ENCODE assay signal across 23 mouse cellular contexts in genomic region chr8:69853869-69854268, GRCm38 (mm10). TPM values are rescaled to one million over a fixed set of nuclear protein-coding genes. Genes with fewer than 3 reads are reported as not detected.
A peak's percentile ranks its signal among the peaks of the same experiment; 100 is the strongest.
DNase-seq lines count a peak whose midpoint lies in the region; ATAC-seq and TF ChIP-seq lines count a peak whose summit lies in the region.
"Had no signal": no experiment of that assay in that cellular context is flagged by ENCODE, and none has a peak within 500 bp of the region (broad histone marks: within the 10 kb centered on the region; RNA-seq: fewer than 3 reads in every experiment).

No protein-coding gene starts in this region.

- DNase-seq in thymus, postnatal 14 days = peak; percentile 20
- DNase-seq in thymus, postnatal 25 days = no peak
- DNase-seq in CH12.LX (ENCODE audit: extremely low read depth) (no peak), ES-CJ7 (ENCODE audit: low read depth, low spot score) (peak; percentile 61)
- DNase-seq in stomach, postnatal 0 days (ENCODE audit: low spot score) = no peak
- no peak for DNase-seq in forebrain, embryonic 14.5 days (ENCODE audit: low spot score)
- no peak for DNase-seq in Muller cell, postnatal 12 days (ENCODE audit: inconsistent ontology term)
- DNase-seq: adrenal gland, postnatal 10 days; cerebellum, adult 11 months; cerebellum, adult 8-10 months; cerebellum, postnatal 14 days; embryo, embryonic 11 days; gastrocnemius, postnatal 36 days; heart, adult 11 months; heart, postnatal 36 days had no signal

- 89% methylated on average over 10 of the region's 10 CpGs for WGBS in stomach, postnatal 0 days
- 95% methylated on average over 10 of the region's 10 CpGs for WGBS in forebrain, embryonic 14.5 days

- H3K79me2 ChIP-seq in CH12.LX (replicated peaks; ENCODE audit: control insufficient read depth, extremely low read depth, insufficient read depth, poor library complexity, severe bottlenecking) = no peaks in the 10 kb centered on the region

- in situ Hi-C loops in CH12.LX (cut with MboI; ENCODE audit: low pct_ligation_motif_present, low pct_unique_long_range_greater_than_20kb, low sequenced_read_pairs) = no loop called here

- peak in 1 of 2 experiments; percentile 15; a peak in 2 of 4 replicates for TF ChIP-seq CTCF in CH12.LX (conservative IDR thresholded peaks at IDR 0.05 in 1 of 2, IDR thresholded peaks at IDR 0.05 in 1 of 2; ENCODE audit: low read depth in 2 of 2, low read length in 2 of 2)
- 0 out of 2 replicates have a peak, but pooled peaks have one; percentile 4 for TF ChIP-seq CTCF in stomach, postnatal 0 days (IDR thresholded peaks at IDR 0.05; ENCODE audit: low read depth)

- H3K36me3 ChIP-seq in CH12.LX (replicated peaks in 1 of 2; ENCODE audit: control insufficient read depth in 1 of 2, insufficient read depth in 1 of 2, low read length in 1 of 2) = no peaks in the 10 kb centered on the region
- no peaks in the 10 kb centered on the region for H3K36me3 ChIP-seq in stomach, postnatal 0 days (ENCODE audit: control insufficient read depth, insufficient read depth, low read length)
- 0 out of 2 replicates have a peak, but pooled peaks cover 4% of the 10 kb centered on the region for H3K36me3 ChIP-seq in forebrain, embryonic 14.5 days (ENCODE audit: control insufficient read depth, insufficient read depth, low read length)
- H3K36me3 ChIP-seq: embryonic facial prominence, embryonic 15.5 days; forebrain, embryonic 15.5 days; heart, embryonic 13.5 days had no signal

- no peak overlapping the region for H3K27ac ChIP-seq in CH12.LX (ENCODE audit: insufficient read depth, low read depth)
- no peak overlapping the region for H3K27ac ChIP-seq in stomach, postnatal 0 days (replicated peaks)
- H3K27ac ChIP-seq in forebrain, embryonic 14.5 days (ENCODE audit: low read depth, low read length) = no peak overlapping the region
- H3K27ac ChIP-seq: embryonic facial prominence, embryonic 15.5 days; forebrain, embryonic 10.5 days; forebrain, embryonic 15.5 days; heart, embryonic 13.5 days; hindbrain, embryonic 15.5 days had no signal

- no peak for ATAC-seq in stomach, postnatal 0 days (ENCODE audit: low FRiP score, low TSS enrichment)
- ATAC-seq in forebrain, embryonic 14.5 days = no peak
- ATAC-seq: forebrain, embryonic 15.5 days had no signal

- TF ChIP-seq RAD21 in CH12.LX (IDR thresholded peaks at IDR 0.05; ENCODE audit: low read depth, low read length) = peak; percentile 2

- no peak overlapping the region for H3K4me3 ChIP-seq in CH12.LX (replicated peaks in 1 of 3; ENCODE audit: low read depth in 2 of 3, low read length in 2 of 3, poor library complexity in 1 of 3)
- no peak overlapping the region for H3K4me3 ChIP-seq in stomach, postnatal 0 days (ENCODE audit: low read depth, low read length)
- no peak overlapping the region for H3K4me3 ChIP-seq in forebrain, embryonic 14.5 days (ENCODE audit: low read depth, low read length)
- H3K4me3 ChIP-seq: embryonic facial prominence, embryonic 15.5 days; erythroblast, embryonic 14.5 days; forebrain, embryonic 10.5 days; forebrain, embryonic 15.5 days; heart, embryonic 13.5 days; hindbrain, embryonic 15.5 days had no signal

- no peak overlapping the region for H3K4me2 ChIP-seq in CH12.LX (ENCODE audit: insufficient read depth, low read depth, poor library complexity, severe bottlenecking)
- H3K4me2 ChIP-seq in stomach, postnatal 0 days (replicated peaks; ENCODE audit: low read depth) = no peak overlapping the region
- no peak overlapping the region for H3K4me2 ChIP-seq in forebrain, embryonic 14.5 days (ENCODE audit: low read length)
- H3K4me2 ChIP-seq: embryonic facial prominence, embryonic 15.5 days; forebrain, embryonic 15.5 days; heart, embryonic 13.5 days; hindbrain, embryonic 15.5 days had no signal

- no peak for TF ChIP-seq EP300 in CH12.LX (IDR thresholded peaks at IDR 0.05; ENCODE audit: low read length)
- no peak for TF ChIP-seq EP300 in stomach, postnatal 0 days (optimal IDR thresholded peaks at IDR 0.05)

- dilution Hi-C loops in CH12.LX (cut with MboI; ENCODE audit: extremely low pct_ligation_motif_present, extremely low pct_unique_long_range_greater_than_20kb, low sequenced_read_pairs) = no loop called here

- TF ChIP-seq POLR2A in CH12.LX (IDR thresholded peaks at IDR 0.05; ENCODE audit: low read depth, low read length) = no peak

- H3K27me3 ChIP-seq in CH12.LX (replicated peaks) = no peaks in the 10 kb centered on the region
- no peaks in the 10 kb centered on the region for H3K27me3 ChIP-seq in stomach, postnatal 0 days (ENCODE audit: control insufficient read depth, insufficient read depth, low read length)
- H3K27me3 ChIP-seq in forebrain, embryonic 14.5 days (replicated peaks; ENCODE audit: control insufficient read depth, insufficient read depth, low read length) = no peaks in the 10 kb centered on the region
- H3K27me3 ChIP-seq: embryonic facial prominence, embryonic 15.5 days; forebrain, embryonic 15.5 days; heart, embryonic 13.5 days; hindbrain, embryonic 15.5 days had no signal

- peaks cover 0 to 9% of the 10 kb centered on the region in 2 experiments; a peak in 2 of 4 replicates for H3K4me1 ChIP-seq in CH12.LX (ENCODE audit: control insufficient read depth in 1 of 2, insufficient read depth in 2 of 2)
- no peaks in the 10 kb centered on the region for H3K4me1 ChIP-seq in stomach, postnatal 0 days (replicated peaks; ENCODE audit: control insufficient read depth, insufficient read depth)
- H3K4me1 ChIP-seq in forebrain, embryonic 14.5 days (ENCODE audit: control insufficient read depth, insufficient read depth, low read length) = no peaks in the 10 kb centered on the region
- H3K4me1 ChIP-seq: embryonic facial prominence, embryonic 15.5 days; forebrain, embryonic 10.5 days; forebrain, embryonic 15.5 days; hindbrain, embryonic 15.5 days had no signal

- no peaks in the 10 kb centered on the region for H3K9me3 ChIP-seq in CH12.LX (replicated peaks; ENCODE audit: low read length)
- H3K9me3 ChIP-seq in stomach, postnatal 0 days (ENCODE audit: control insufficient read depth, low read length) = no peaks in the 10 kb centered on the region
- no peaks in the 10 kb centered on the region for H3K9me3 ChIP-seq in forebrain, embryonic 14.5 days (replicated peaks; ENCODE audit: control insufficient read depth, low read length)
- H3K9me3 ChIP-seq: embryonic facial prominence, embryonic 15.5 days; forebrain, embryonic 10.5 days; forebrain, embryonic 15.5 days; heart, embryonic 13.5 days; hindbrain, embryonic 15.5 days had no signal

- H3K9ac ChIP-seq in CH12.LX (ENCODE audit: insufficient read depth, low read depth) = no peak overlapping the region
- no peak overlapping the region for H3K9ac ChIP-seq in stomach, postnatal 0 days (ENCODE audit: low read length)
- H3K9ac ChIP-seq in forebrain, embryonic 14.5 days (ENCODE audit: low read length) = no peak overlapping the region
- H3K9ac ChIP-seq: embryonic facial prominence, embryonic 15.5 days; forebrain, embryonic 15.5 days; heart, embryonic 13.5 days; hindbrain, embryonic 15.5 days had no signal

TF ChIP-seq in CH12.LX, 34 proteins besides CTCF, POLR2A, EP300 and RAD21 (continues in another document):
- no peak for TF ChIP-seq JUND (conservative IDR thresholded peaks at IDR 0.05; ENCODE audit: low read depth, low read length)
- no peak for TF ChIP-seq TCF12 (IDR thresholded peaks at IDR 0.05; ENCODE audit: low read depth, low read length)
- no peak for TF ChIP-seq ZKSCAN1 (IDR thresholded peaks at IDR 0.05; ENCODE audit: borderline replicate concordance, low read depth, low read length)
- TF ChIP-seq NELFE (IDR thresholded peaks at IDR 0.05; ENCODE audit: low read depth, low read length) = no peak
- TF ChIP-seq MYC (IDR thresholded peaks at IDR 0.05; ENCODE audit: low read depth, low read length) = no peak
- no peak for TF ChIP-seq CHD2 (IDR thresholded peaks at IDR 0.05; ENCODE audit: low read length)
- TF ChIP-seq GABPA (IDR thresholded peaks at IDR 0.05; ENCODE audit: insufficient replicate concordance, low read depth, low read length) = no peak
- TF ChIP-seq TBP (conservative IDR thresholded peaks at IDR 0.05; ENCODE audit: low read depth, low read length) = no peak
- TF ChIP-seq IRF4 (IDR thresholded peaks at IDR 0.05; ENCODE audit: low read depth, low read length) = no peak
- no peak for TF ChIP-seq POLR2AphosphoS2 (IDR thresholded peaks at IDR 0.05; ENCODE audit: low read depth, low read length)
- TF ChIP-seq ETS1 (conservative IDR thresholded peaks at IDR 0.05; ENCODE audit: low read depth, low read length) = no peak

RNA-seq across cellular contexts. Expression of gene Pbx4, which starts 21.6 kb away (rescaled TPM):
- total RNA-seq in CH12.LX (2012; rRNA removed) = 3.1 and 5.9 TPM in 2 replicates
- total RNA-seq in CH12.LX (2014; rRNA removed) = 1.0 and 1.5 TPM in 2 replicates
- polyA plus RNA-seq in CH12.LX (2012; ENCODE audit: insufficient read length, low read depth) = 2.4 and 3.5 TPM in 2 replicates
- polyA plus RNA-seq in stomach, postnatal 0 days (2015; fragmentation: Nextera tagmentation; extraction: Ambion mirVana) = 4.9 and 5.1 TPM in 2 replicates
- 46.8 and 47.7 TPM in 2 replicates for polyA plus RNA-seq in forebrain, embryonic 14.5 days (2014; fragmentation: Nextera tagmentation; extraction: Ambion mirVana)
- total RNA-seq: gastrocnemius, adult 8-10 months; gastrocnemius, postnatal 36 days; heart, postnatal 36 days had no signal

RNA-seq across cellular contexts. Expression of gene Lpar2, which starts 31.6 kb away (rescaled TPM):
- total RNA-seq in CH12.LX (2012; rRNA removed) = 1.1 and 1.2 TPM in 2 replicates
- 0.74 and 0.82 TPM in 2 replicates for total RNA-seq in CH12.LX (2014; rRNA removed)
- polyA plus RNA-seq in CH12.LX (2012; ENCODE audit: insufficient read length, low read depth) = 2.5 and 3.0 TPM in 2 replicates
- polyA plus RNA-seq in stomach, postnatal 0 days (2015; fragmentation: Nextera tagmentation; extraction: Ambion mirVana) = 0.24 and 0.28 TPM in 2 replicates
- 1.3 and 1.4 TPM in 2 replicates for polyA plus RNA-seq in forebrain, embryonic 14.5 days (2014; fragmentation: Nextera tagmentation; extraction: Ambion mirVana)
- total RNA-seq: gastrocnemius, postnatal 36 days had no signal

RNA-seq across cellular contexts. Expression of gene Cilp2, which starts 33.6 kb away (rescaled TPM):
- total RNA-seq in CH12.LX (2012; rRNA removed) = 0.08 TPM in 2 replicates
- total RNA-seq in CH12.LX (2014; rRNA removed) = 0.04 TPM in 1 of 2 replicates, not detected in the other
- polyA plus RNA-seq in CH12.LX (2012; ENCODE audit: insufficient read length, low read depth) = 0.07 TPM in 1 of 2 replicates, not detected in the other
- polyA plus RNA-seq in stomach, postnatal 0 days (2015; fragmentation: Nextera tagmentation; extraction: Ambion mirVana) = 0.30 and 0.36 TPM in 2 replicates
- polyA plus RNA-seq in forebrain, embryonic 14.5 days (2014; fragmentation: Nextera tagmentation; extraction: Ambion mirVana) = 2.0 and 2.6 TPM in 2 replicates
- total RNA-seq: common myeloid progenitor, adult 5-6 weeks had no signal
- polyA plus RNA-seq: erythroblast, embryonic 14.5 days had no signal

RNA-seq across cellular contexts. Expression of gene Gmip, which starts 45.4 kb away (rescaled TPM):
- total RNA-seq in CH12.LX (2012; rRNA removed) (48.1 and 49.2 TPM in 2 replicates), CH12.LX (2014; rRNA removed) (22.2 and 25.4 TPM in 2 replicates)
- polyA plus RNA-seq in CH12.LX (2012; ENCODE audit: insufficient read length, low read depth) = 54.3 and 81.8 TPM in 2 replicates
- 5.8 and 6.0 TPM in 2 replicates for polyA plus RNA-seq in stomach, postnatal 0 days (2015; fragmentation: Nextera tagmentation; extraction: Ambion mirVana)
- 16.0 and 26.1 TPM in 2 replicates for polyA plus RNA-seq in forebrain, embryonic 14.5 days (2014; fragmentation: Nextera tagmentation; extraction: Ambion mirVana)

RNA-seq across cellular contexts. Expression of gene Tssk6, which starts 48.1 kb away (rescaled TPM):
- total RNA-seq in CH12.LX (2012; rRNA removed) (1.5 and 1.8 TPM in 2 replicates), CH12.LX (2014; rRNA removed) (0.35 and 0.44 TPM in 2 replicates)
- 1.7 and 2.3 TPM in 2 replicates for polyA plus RNA-seq in CH12.LX (2012; ENCODE audit: insufficient read length, low read depth)
- 2.1 and 2.7 TPM in 2 replicates for polyA plus RNA-seq in stomach, postnatal 0 days (2015; fragmentation: Nextera tagmentation; extraction: Ambion mirVana)
- polyA plus RNA-seq in forebrain, embryonic 14.5 days (2014; fragmentation: Nextera tagmentation; extraction: Ambion mirVana) = 2.5 and 3.1 TPM in 2 replicates
- total RNA-seq: common myeloid progenitor, adult 5-6 weeks; gastrocnemius, adult 8-10 months; gastrocnemius, postnatal 36 days; heart, postnatal 36 days had no signal

Comparison
In these comparisons a context has a peak if more than half of its experiments do, and no peak if none do; other contexts are left out.
1. DNase-seq: peak in thymus, postnatal 14 days (single experiment) and ES-CJ7 (single experiment); none in thymus, postnatal 25 days (single experiment), CH12.LX (single experiment), stomach, postnatal 0 days (single experiment), forebrain, embryonic 14.5 days (single experiment) and Muller cell, postnatal 12 days (single experiment).